Mouse (Mus musculus): Measurements from ENCODE around the gene Shroom4.

DNA sequence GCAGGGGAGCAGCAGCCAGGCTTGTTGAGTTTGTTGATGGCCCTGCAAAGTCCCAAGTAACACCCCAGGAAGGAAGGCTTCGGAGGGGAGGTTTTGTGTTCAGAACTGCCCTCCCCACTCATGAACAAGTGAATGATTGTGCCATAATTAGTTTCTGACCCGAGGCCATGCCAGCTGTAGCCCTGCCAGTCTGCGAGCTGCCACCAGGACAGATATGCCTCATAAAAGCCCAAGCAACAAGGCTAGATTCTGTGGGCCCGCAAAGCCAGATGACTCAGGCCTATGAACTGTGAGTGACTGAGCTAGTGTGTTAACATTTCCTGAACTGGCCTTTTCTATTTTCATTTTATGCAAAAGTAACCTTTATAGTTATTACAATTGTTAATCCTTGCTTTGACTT is 48.3 kb downstream of the Shroom4 start:
- TF ChIP-seq POLR2A (IDR thresholded peaks at IDR 0.05; ENCODE audit: low read depth, low read length) (no peak), CTCF (conservative IDR thresholded peaks at IDR 0.05; ENCODE audit: insufficient read depth, insufficient read length, low read depth, low read length) (no peak)

Data from kidney, adult 2 months (tissue).